Mouse (Mus musculus): Measurements from ENCODE around the gene Pphln1.

GRCm38 (mm10) chr15:93398699-93399540, 770 bp downstream of the Pphln1 start:
- TF ChIP-seq CTCF (IDR thresholded peaks at IDR 0.05; ENCODE audit: control insufficient read depth, insufficient read depth, insufficient replicate concordance, low read depth, low read length) (no peak), POLR2A (IDR thresholded peaks at IDR 0.05; ENCODE audit: control insufficient read depth, low read depth, low read length) (no peak)
